Mouse (Mus musculus) CH12.LX (cell line): ENCODE data around the gene Papss1. TPM values are rescaled to one million over a fixed set of nuclear protein-coding genes. Genes with fewer than 3 reads are reported as not detected.

ENCODE experiments used
- DNase-seq: peaks from one replicate; pipeline ENCODE4 v3.0.0-alpha.2; 2013; ENCODE audit errors: extremely low read depth
- H3K27ac ChIP-seq: 2 replicates; pipeline ENCODE4 v1.5.1; 2012; ENCODE audit warnings: low read depth, mild to moderate bottlenecking, control low read depth, moderate library complexity; ENCODE audit not compliant: insufficient read depth
- H3K27me3 ChIP-seq: replicated peaks from 2 replicates; pipeline ENCODE3; 2012; ENCODE audit warnings: inconsistent platforms
- H3K36me3 ChIP-seq, 2 experiments: replicated peaks in 1 of 2; 2 replicates each; pipeline versions ENCODE3 to v1.6.1; 2012; ENCODE audit warnings: inconsistent platforms in 1 of 2, low read length in 1 of 2, mild to moderate bottlenecking in 1 of 2, mixed read lengths in 1 of 2, moderate library complexity in 1 of 2; ENCODE audit not compliant: control insufficient read depth in 1 of 2, insufficient read depth in 1 of 2
- H3K4me1 ChIP-seq, 2 experiments: 2 replicates each; pipeline ENCODE4 v1.6.1; 2012; ENCODE audit warnings: inconsistent platforms in 1 of 2, moderate library complexity in 1 of 2; ENCODE audit not compliant: insufficient read depth in 2 of 2, control insufficient read depth in 1 of 2
- H3K4me2 ChIP-seq: 2 replicates; pipeline ENCODE4 v1.6.1; 2012; ENCODE audit warnings: low read depth, mild to moderate bottlenecking, control low read depth; ENCODE audit not compliant: poor library complexity, insufficient read depth, severe bottlenecking
- H3K4me3 ChIP-seq, 3 experiments: fragments of 150-350 bp in 1 of 3; sonication (generic) in 1 of 3; replicated peaks in 1 of 3; 2 replicates each; pipeline versions ENCODE3 to v1.5.1; 2011 to 2012; ENCODE audit warnings: low read depth in 2 of 3, low read length in 2 of 3, mild to moderate bottlenecking in 2 of 3, moderate library complexity in 2 of 3, control low read depth in 1 of 3, improper control_type of control experiment in 1 of 3, inconsistent platforms in 1 of 3, mixed read lengths in 1 of 3; ENCODE audit not compliant: poor library complexity in 1 of 3
- H3K79me2 ChIP-seq: replicated peaks from 2 replicates; pipeline ENCODE4 v1.6.1; 2012; ENCODE audit warnings: mild to moderate bottlenecking, moderate library complexity; ENCODE audit not compliant: control insufficient read depth, poor library complexity, insufficient read depth, severe bottlenecking; ENCODE audit errors: extremely low read depth
- H3K9ac ChIP-seq: 2 replicates; pipeline ENCODE4 v1.6.1; 2012; ENCODE audit warnings: low read depth, mild to moderate bottlenecking, control low read depth, moderate library complexity; ENCODE audit not compliant: insufficient read depth
- H3K9me3 ChIP-seq: replicated peaks from 2 replicates; pipeline ENCODE3; 2012; ENCODE audit warnings: low read length, inconsistent platforms, mixed read lengths
- BHLHE40 ChIP-seq: IDR thresholded peaks from 2 replicates; pipeline ENCODE4 v1.6.1; 2011; ENCODE audit warnings: mild to moderate bottlenecking, low read depth, low read length, improper control_type of control experiment
- CHD1 ChIP-seq: IDR thresholded peaks from 2 replicates; pipeline ENCODE4 v1.6.1; 2012; ENCODE audit warnings: low read depth, low read length, improper control_type of control experiment, inconsistent platforms
- CHD2 ChIP-seq: IDR thresholded peaks from 2 replicates; pipeline ENCODE4 v1.6.1; 2011; ENCODE audit warnings: low read length, improper control_type of control experiment
- E2F4 ChIP-seq: IDR thresholded peaks from 2 replicates; pipeline ENCODE4 v1.6.1; 2011; ENCODE audit warnings: low read depth, low read length, improper control_type of control experiment; ENCODE audit not compliant: insufficient replicate concordance
- ELF1 ChIP-seq: IDR thresholded peaks from 2 replicates; pipeline ENCODE4 v1.6.1; 2014; ENCODE audit warnings: low read depth, mild to moderate bottlenecking, inconsistent platforms, low read length, improper control_type of control experiment
- EP300 ChIP-seq: IDR thresholded peaks from 2 replicates; pipeline ENCODE4 v1.6.1; 2011; ENCODE audit warnings: low read length, improper control_type of control experiment
- ETS1 ChIP-seq: conservative IDR thresholded peaks from 2 replicates; pipeline ENCODE4 v1.6.1; 2012; ENCODE audit warnings: low read depth, mild to moderate bottlenecking, inconsistent platforms, low read length, improper control_type of control experiment, moderate library complexity
- HCFC1 ChIP-seq: IDR thresholded peaks from 2 replicates; pipeline ENCODE4 v1.6.1; 2012; ENCODE audit warnings: low read depth, mild to moderate bottlenecking, inconsistent platforms, low read length, improper control_type of control experiment
- IRF4 ChIP-seq: IDR thresholded peaks from 2 replicates; pipeline ENCODE4 v1.6.1; 2014; ENCODE audit warnings: low read depth, mild to moderate bottlenecking, inconsistent platforms, low read length, improper control_type of control experiment
- JUN ChIP-seq: IDR thresholded peaks from 2 replicates; pipeline ENCODE4 v1.6.1; 2011; ENCODE audit warnings: low read depth, mild to moderate bottlenecking, low read length, improper control_type of control experiment, moderate library complexity; ENCODE audit not compliant: insufficient read depth
- JUND ChIP-seq: conservative IDR thresholded peaks from 2 replicates; pipeline ENCODE4 v1.6.1; 2011; ENCODE audit warnings: low read depth, low read length, improper control_type of control experiment
- MAFK ChIP-seq: IDR thresholded peaks from 2 replicates; pipeline ENCODE4 v1.6.1; 2011; ENCODE audit warnings: low read length, improper control_type of control experiment; ENCODE audit not compliant: insufficient replicate concordance
- MAX ChIP-seq: IDR thresholded peaks from 2 replicates; pipeline ENCODE4 v1.6.1; 2011; ENCODE audit warnings: low read length, improper control_type of control experiment
- MEF2A ChIP-seq: IDR thresholded peaks from 2 replicates; pipeline ENCODE4 v1.6.1; 2014; ENCODE audit warnings: low read depth, mild to moderate bottlenecking, inconsistent platforms, low read length, improper control_type of control experiment, borderline replicate concordance
- MXI1 ChIP-seq: IDR thresholded peaks from 2 replicates; pipeline ENCODE4 v1.6.1; 2011; ENCODE audit warnings: mild to moderate bottlenecking, low read depth, low read length, improper control_type of control experiment
- MYC ChIP-seq: IDR thresholded peaks from 2 replicates; pipeline ENCODE4 v1.6.1; 2011; ENCODE audit warnings: low read depth, mild to moderate bottlenecking, improper control_type of control experiment, low read length
- NELFE ChIP-seq: IDR thresholded peaks from 2 replicates; pipeline ENCODE4 v1.6.1; 2011; ENCODE audit warnings: low read depth, low read length, improper control_type of control experiment
- NRF1 ChIP-seq: IDR thresholded peaks from 2 replicates; pipeline ENCODE4 v1.6.1; 2014; ENCODE audit warnings: low read depth, mild to moderate bottlenecking, inconsistent platforms, low read length, improper control_type of control experiment, moderate library complexity
- PAX5 ChIP-seq: IDR thresholded peaks from 2 replicates; pipeline ENCODE4 v1.6.1; 2012; ENCODE audit warnings: low read length, inconsistent platforms, mixed read lengths
- RAD21 ChIP-seq: IDR thresholded peaks from 2 replicates; pipeline ENCODE4 v1.6.1; 2011; ENCODE audit warnings: low read depth, mild to moderate bottlenecking, low read length, improper control_type of control experiment, moderate library complexity
- RCOR1 ChIP-seq: conservative IDR thresholded peaks from 2 replicates; pipeline ENCODE4 v1.6.1; 2012; ENCODE audit warnings: low read depth, mild to moderate bottlenecking, inconsistent platforms, low read length, improper control_type of control experiment
- SIN3A ChIP-seq: IDR thresholded peaks from 2 replicates; pipeline ENCODE4 v1.6.1; 2012; ENCODE audit warnings: low read length, improper control_type of control experiment, inconsistent platforms
- TBP ChIP-seq: conservative IDR thresholded peaks from 2 replicates; pipeline ENCODE4 v1.6.1; 2011; ENCODE audit warnings: low read depth, low read length, improper control_type of control experiment
- TCF12 ChIP-seq: IDR thresholded peaks from 2 replicates; pipeline ENCODE4 v1.6.1; 2014; ENCODE audit warnings: low read depth, mild to moderate bottlenecking, inconsistent platforms, low read length, improper control_type of control experiment
- UBTF ChIP-seq: IDR thresholded peaks from 2 replicates; pipeline ENCODE4 v1.6.1; 2012; ENCODE audit warnings: low read depth, mild to moderate bottlenecking, inconsistent platforms, low read length, improper control_type of control experiment, moderate library complexity
- USF1 ChIP-seq: IDR thresholded peaks from 2 replicates; pipeline ENCODE4 v1.6.1; 2014; ENCODE audit warnings: low read depth, mild to moderate bottlenecking, inconsistent platforms, low read length, improper control_type of control experiment
- USF2 ChIP-seq: conservative IDR thresholded peaks from 2 replicates; pipeline ENCODE4 v1.6.1; 2011; ENCODE audit warnings: low read depth, low read length, improper control_type of control experiment
- ZKSCAN1 ChIP-seq: IDR thresholded peaks from 2 replicates; pipeline ENCODE4 v1.6.1; 2012; ENCODE audit warnings: low read depth, inconsistent platforms, low read length, improper control_type of control experiment, borderline replicate concordance
- ZNF384 ChIP-seq: IDR thresholded peaks from 2 replicates; pipeline ENCODE4 v1.6.1; 2012; ENCODE audit warnings: low read depth, low read length, improper control_type of control experiment, inconsistent platforms
- dilution Hi-C: fragments of 300-500 bp; cut with MboI; formaldehyde crosslinking; loops from 2 replicates; pipeline ENCODE4 v1.14.3; 2020; ENCODE audit warnings: low sequenced_read_pairs; ENCODE audit not compliant: extremely low pct_unique_long_range_greater_than_20kb, extremely low pct_ligation_motif_present
- in situ Hi-C: fragments of 300-500 bp; cut with MboI; formaldehyde crosslinking; loops from 3 replicates; pipeline ENCODE4 v1.14.3; 2019; ENCODE audit warnings: low sequenced_read_pairs, low pct_ligation_motif_present, low pct_unique_long_range_greater_than_20kb, mixed read lengths
- polyA plus RNA-seq: library from polyadenylated mRNA; unstranded; fragments of >175 nt; gene quantifications from 2 replicates; pipeline ENCODE4 v1.2.1, GENCODE M21; 2012; ENCODE audit warnings: low read depth; ENCODE audit not compliant: insufficient read length
- total RNA-seq, 2 experiments: library from RNA; depleted of rRNA; stranded (reverse); fragments of 300-350 nt in 1 of 2; fragments of >200 nt in 1 of 2; gene quantifications; 2 replicates each; pipeline ENCODE4 v1.2.3; 2012 to 2014

Gene Papss1
- total and polyA plus RNA-seq, 3 experiments, result 13.0 to 27.1 (median 19.3) TPM

DNA sequence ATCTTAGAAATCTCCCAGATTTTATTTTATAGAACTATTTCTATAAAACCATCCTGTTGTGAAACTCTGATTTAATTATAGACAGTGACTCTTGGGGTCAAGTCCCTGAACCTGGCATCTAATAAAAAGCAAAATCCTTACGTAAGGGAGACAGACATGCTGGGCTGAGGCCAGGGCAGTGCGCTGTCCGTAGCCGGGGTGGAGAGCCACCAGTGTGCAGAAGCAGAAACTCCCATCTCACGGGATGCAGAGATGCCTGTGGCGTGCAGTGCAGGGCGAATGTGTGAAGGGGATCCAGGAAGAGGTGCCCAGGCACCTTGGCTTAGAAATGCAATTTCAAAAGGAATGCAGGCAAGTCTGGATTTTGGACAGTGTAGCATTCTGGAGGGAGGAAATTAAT lies 73.6 kb downstream of the Papss1 start:
- Histone ChIP-seq H3K4me3 (no peak overlapping the region), H3K36me3 (peaks cover 0 to 14% of the 10 kb centered on the region in 2 experiments), H3K79me2 (no peaks in the 10 kb centered on the region), H3K4me1 (peaks cover 12 to 26% of the 10 kb centered on the region in 2 experiments), H3K27ac (no peak overlapping the region), H3K27me3 (no peaks in the 10 kb centered on the region), H3K9ac (no peak overlapping the region), H3K4me2 (no peak overlapping the region), H3K9me3 (no peaks in the 10 kb centered on the region)
- dilution Hi-C loops, result no loop called here
- no peak for TF ChIP-seq ELF1
- no peak for TF ChIP-seq USF2
- TF ChIP-seq NRF1, result no peak
- TF ChIP-seq ZNF384, result no peak
- DNase-seq, result no peak
- in situ Hi-C loops, result no loop called here

GRCm38 (mm10) chr3:131642681-131643292 lies 78.2 kb downstream of the Papss1 start:
- Histone ChIP-seq H3K27me3 (no peaks in the 10 kb centered on the region), H3K36me3 (peaks cover 0 to 10% of the 10 kb centered on the region in 2 experiments), H3K9me3 (no peaks in the 10 kb centered on the region), H3K79me2 (no peaks in the 10 kb centered on the region), H3K9ac (peak overlapping the region; percentile 1; the same call in 1 of the 2 replicates), H3K4me2 (peak overlapping the region; percentile 29; the same call in 1 of the 2 replicates), H3K27ac (peak overlapping the region; percentile 66), H3K4me3 (no peak overlapping the region), H3K4me1 (peaks cover 6 to 28% of the 10 kb centered on the region in 2 experiments)
- dilution Hi-C loops, result no loop called here
- TF ChIP-seq E2F4, result no peak
- peak; percentile 54; the same call in 1 of the 2 replicates for TF ChIP-seq ELF1
- TF ChIP-seq MEF2A, result peak; percentile 87
- no peak for TF ChIP-seq PAX5
- no peak; the same call in 1 of the 2 replicates for TF ChIP-seq USF2
- TF ChIP-seq TCF12, result peak; percentile 69; the same call in 1 of the 2 replicates
- TF ChIP-seq MXI1, result peak; percentile 8
- TF ChIP-seq TBP, result peak; percentile 68; the same call in 1 of the 2 replicates
- no peak for TF ChIP-seq USF1
- TF ChIP-seq NELFE, result no peak
- 0 out of 2 replicates have a peak, but pooled peaks have one; percentile 9 for TF ChIP-seq JUND
- TF ChIP-seq JUN, result peak; percentile 2; the same call in 1 of the 2 replicates
- 0 out of 2 replicates have a peak, but pooled peaks have one; percentile 32 for TF ChIP-seq MAFK
- peak; percentile 60 for TF ChIP-seq NRF1
- peak; percentile 55 for TF ChIP-seq ETS1
- TF ChIP-seq IRF4, result peak; percentile 83
- peak; percentile 46; the same call in 1 of the 2 replicates for TF ChIP-seq CHD2
- peak; percentile 73; the same call in 1 of the 2 replicates for TF ChIP-seq SIN3A
- peak; percentile 92 for TF ChIP-seq BHLHE40
- TF ChIP-seq MAX, result peak; percentile 80
- 0 out of 2 replicates have a peak, but pooled peaks have one; percentile 45 for TF ChIP-seq CHD1
- TF ChIP-seq MYC, result peak; percentile 76; the same call in 1 of the 2 replicates
- peak; percentile 80 for TF ChIP-seq EP300
- TF ChIP-seq RAD21, result no peak; the same call in 1 of the 2 replicates
- no peak for TF ChIP-seq ZKSCAN1
- TF ChIP-seq RCOR1, result no peak; the same call in 1 of the 2 replicates
- peak; percentile 18; the same call in 1 of the 2 replicates for TF ChIP-seq HCFC1
- TF ChIP-seq UBTF, result 0 out of 2 replicates have a peak, but pooled peaks have one; percentile 68
- DNase-seq, result peak; percentile 79
- in situ Hi-C loops, result no loop called here
